Mouse (Mus musculus) kidney, embryonic 14.5 days (tissue): ENCODE measurements around the gene E130308A19Rik. TPM values are rescaled to one million over a fixed set of nuclear protein-coding genes. Genes with fewer than 3 reads are reported as not detected.

ENCODE experiments used
- ATAC-seq: fragments of 200-750 bp; cut with Nextera tagmentation; 2 replicates; pipeline ENCODE4 v1.8.0; 2017; ENCODE audit warnings: moderate number of reproducible peaks, mild to moderate bottlenecking, moderate TSS enrichment, moderate library complexity; ENCODE audit not compliant: low FRiP score, low TSS enrichment
- H3K27ac ChIP-seq: fragments of 300-500 bp; sonication (generic); 2 replicates; pipeline ENCODE4 v1.5.1; 2014; ENCODE audit warnings: low read depth, mild to moderate bottlenecking, low read length, moderate library complexity, mixed read lengths
- H3K27me3 ChIP-seq: fragments of 300-500 bp; sonication (generic); 2 replicates; pipeline ENCODE4 v1.6.1; 2014; ENCODE audit warnings: mild to moderate bottlenecking, low read length; ENCODE audit not compliant: control insufficient read depth, insufficient read depth
- H3K36me3 ChIP-seq: fragments of 300-500 bp; sonication (generic); 2 replicates; pipeline ENCODE4 v1.6.1; 2014; ENCODE audit warnings: low read length, mixed read lengths; ENCODE audit not compliant: control insufficient read depth, insufficient read depth
- H3K4me1 ChIP-seq: fragments of 300-500 bp; sonication (generic); 2 replicates; pipeline ENCODE4 v1.6.1; 2014; ENCODE audit warnings: low read length, mixed read lengths; ENCODE audit not compliant: control insufficient read depth, insufficient read depth
- H3K4me2 ChIP-seq: fragments of 300-500 bp; sonication (generic); replicated peaks from 2 replicates; pipeline ENCODE4 v1.6.1; 2014; ENCODE audit warnings: low read depth, mild to moderate bottlenecking, low read length
- H3K4me3 ChIP-seq: fragments of 300-500 bp; sonication (generic); 2 replicates; pipeline ENCODE4 v1.5.1; 2014; ENCODE audit warnings: mild to moderate bottlenecking, low read length
- H3K9ac ChIP-seq: fragments of 300-500 bp; sonication (generic); 2 replicates; pipeline ENCODE4 v1.6.1; 2014; ENCODE audit warnings: low read depth, mild to moderate bottlenecking, low read length, moderate library complexity
- H3K9me3 ChIP-seq: fragments of 300-500 bp; sonication (generic); 2 replicates; pipeline ENCODE4 v1.6.1; 2016; ENCODE audit warnings: low read length; ENCODE audit not compliant: control insufficient read depth
- WGBS: fragments of 180-500 bp; shearing (Covaris S2); extraction: QIAGEN DNeasy Blood & Tissue Kit; methylation state at CpG from one replicate; pipeline ENCODE4 v1.1.7; 2014; 5-methylcytosine and 5-hydroxymethylcytosine counted together
- polyA plus RNA-seq: library from polyadenylated mRNA; unstranded; fragments of >200 nt; fragmentation: Nextera tagmentation; extraction: Ambion mirVana; gene quantifications from 2 replicates; pipeline ENCODE4 v1.2.1, GENCODE M21; 2014

E130308A19Rik gene
- polyA plus RNA-seq, 1 experiment from 2014 or later: 47.3 TPM

GRCm38 (mm10) chr4:59772171-59772879 lies 146.3 kb downstream of the E130308A19Rik start:
- H3K4me1 ChIP-seq: no peaks in the 10 kb centered on the region
- peaks cover 46% of the 10 kb centered on the region for H3K36me3 ChIP-seq
- no peak overlapping the region for H3K27ac ChIP-seq
- no peak overlapping the region for H3K9ac ChIP-seq
- H3K27me3 ChIP-seq: no peaks in the 10 kb centered on the region
- H3K4me3 ChIP-seq: no peak overlapping the region
- H3K9me3 ChIP-seq: no peaks in the 10 kb centered on the region
- 89% methylated on average over 17 of the region's 17 CpGs for WGBS
- no peak for ATAC-seq
- H3K4me2 ChIP-seq: no peak overlapping the region

- H3K4me2 ChIP-seq: no peak overlapping the region
- no peaks in the 10 kb centered on the region for H3K4me1 ChIP-seq
- ATAC-seq: no peak
- 88% methylated on average over 3 of the region's 3 CpGs for WGBS
- H3K9me3 ChIP-seq: no peaks in the 10 kb centered on the region
- peaks cover 26% of the 10 kb centered on the region for H3K36me3 ChIP-seq
- no peak overlapping the region for H3K4me3 ChIP-seq
- no peak overlapping the region for H3K9ac ChIP-seq
- no peak overlapping the region for H3K27ac ChIP-seq
- no peaks in the 10 kb centered on the region for H3K27me3 ChIP-seq
Observed at GRCm38 (mm10) chr4:59777828-59778227, 151.8 kb downstream of the E130308A19Rik start.

- no peak overlapping the region for H3K4me2 ChIP-seq
- no peak for ATAC-seq
- no peaks in the 10 kb centered on the region for H3K27me3 ChIP-seq
- no peak overlapping the region for H3K27ac ChIP-seq
- H3K9me3 ChIP-seq: no peaks in the 10 kb centered on the region
- no peak overlapping the region for H3K9ac ChIP-seq
- no peaks in the 10 kb centered on the region for H3K4me1 ChIP-seq
- peaks cover 10% of the 10 kb centered on the region; the same call in 1 of the 2 replicates for H3K36me3 ChIP-seq
- no peak overlapping the region for H3K4me3 ChIP-seq
- 34% methylated on average over 1 of the region's 1 CpGs for WGBS
Observed at GRCm38 (mm10) chr4:59780568-59780967, 154.6 kb downstream of the E130308A19Rik start.

GRCm38 (mm10) chr4:59782853-59783684 lies 157.1 kb downstream of the E130308A19Rik start:
- peak overlapping the region; percentile 69 for H3K4me2 ChIP-seq
- peak; percentile 65 for ATAC-seq
- H3K27ac ChIP-seq: peak overlapping the region; percentile 70
- H3K9ac ChIP-seq: peak overlapping the region; percentile 66
- no peaks in the 10 kb centered on the region for H3K27me3 ChIP-seq
- peak overlapping the region; percentile 77 for H3K4me3 ChIP-seq
- 0% methylated on average over 47 of the region's 47 CpGs for WGBS
- H3K4me1 ChIP-seq: no peaks in the 10 kb centered on the region
- no peaks in the 10 kb centered on the region for H3K9me3 ChIP-seq
- peaks cover 2% of the 10 kb centered on the region; the same call in 1 of the 2 replicates for H3K36me3 ChIP-seq

- H3K9me3 ChIP-seq: no peaks in the 10 kb centered on the region
- ATAC-seq: peak; percentile 98
- peak overlapping the region; percentile 70 for H3K27ac ChIP-seq
- H3K4me2 ChIP-seq: peak overlapping the region; percentile 69
- peak overlapping the region; percentile 66 for H3K9ac ChIP-seq
- H3K27me3 ChIP-seq: no peaks in the 10 kb centered on the region
- H3K4me3 ChIP-seq: peak overlapping the region; percentile 77
- H3K36me3 ChIP-seq: peaks cover 2% of the 10 kb centered on the region; the same call in 1 of the 2 replicates
- WGBS: 2% methylated on average over 36 of the region's 36 CpGs
- H3K4me1 ChIP-seq: no peaks in the 10 kb centered on the region
Observed at GRCm38 (mm10) chr4:59783685-59784279, 157.8 kb downstream of the E130308A19Rik start.

GRCm38 (mm10) chr4:59785412-59785811 lies 159.4 kb downstream of the E130308A19Rik start:
- no peak overlapping the region for H3K4me2 ChIP-seq
- H3K9me3 ChIP-seq: no peaks in the 10 kb centered on the region
- H3K4me3 ChIP-seq: no peak overlapping the region
- WGBS: 27% methylated on average over 2 of the region's 2 CpGs
- no peak overlapping the region for H3K9ac ChIP-seq
- no peaks in the 10 kb centered on the region for H3K4me1 ChIP-seq
- no peaks in the 10 kb centered on the region for H3K36me3 ChIP-seq
- no peak for ATAC-seq
- no peaks in the 10 kb centered on the region for H3K27me3 ChIP-seq
- no peak overlapping the region for H3K27ac ChIP-seq

- no peak overlapping the region for H3K9ac ChIP-seq
- no peaks in the 10 kb centered on the region for H3K4me1 ChIP-seq
- no peaks in the 10 kb centered on the region for H3K36me3 ChIP-seq
- no peak overlapping the region for H3K4me3 ChIP-seq
- no peaks in the 10 kb centered on the region for H3K27me3 ChIP-seq
- no peak overlapping the region for H3K4me2 ChIP-seq
- no peak for ATAC-seq
- 2% methylated on average over 7 of the region's 7 CpGs for WGBS
- no peaks in the 10 kb centered on the region for H3K9me3 ChIP-seq
- no peak overlapping the region for H3K27ac ChIP-seq
Observed at GRCm38 (mm10) chr4:59786661-59787060, 160.7 kb downstream of the E130308A19Rik start.

GRCm38 (mm10) chr4:59787126-59787525 lies 161.1 kb downstream of the E130308A19Rik start:
- Histone ChIP-seq H3K27ac (no peak overlapping the region), H3K4me1 (no peaks in the 10 kb centered on the region), H3K9me3 (no peaks in the 10 kb centered on the region), H3K4me3 (no peak overlapping the region), H3K27me3 (0 out of 2 replicates have a peak, but pooled peaks cover 2% of the 10 kb centered on the region), H3K9ac (no peak overlapping the region), H3K36me3 (no peaks in the 10 kb centered on the region), H3K4me2 (no peak overlapping the region)
- ATAC-seq: no peak
- WGBS: 68% methylated on average over 6 of the region's 6 CpGs
